Mouse (Mus musculus): ENCODE measurements at regions not wholly inside any gene's neighbourhood (a gene's known extent, or its start where the extent isn't known, plus 50 kb on each side); places are given as distances from the start of the nearest gene placed in this dataset.

- no peak for DNase-seq (ENCODE audit: low spot score in 2 of 2)
Measured at GRCm38 (mm10) chr9:46467671-46468070, 147.9 kb upstream of the 4931429L15Rik start.

- DNase-seq (ENCODE audit: low spot score in 2 of 2), result no peak
Measured at GRCm38 (mm10) chr9:46462681-46463080, 142.9 kb upstream of the 4931429L15Rik start.

GRCm38 (mm10) chr9:46457945-46458344 is 138.2 kb upstream of the 4931429L15Rik start:
- DNase-seq (ENCODE audit: low spot score in 2 of 2), result no peak

GRCm38 (mm10) chr9:46454807-46455610 is 135.2 kb upstream of the 4931429L15Rik start:
- DNase-seq (ENCODE audit: low spot score in 2 of 2), result no peak

GRCm38 (mm10) chr9:46443191-46444095 is 123.7 kb upstream of the 4931429L15Rik start:
- DNase-seq (ENCODE audit: low spot score in 2 of 2), result no peak

- DNase-seq (ENCODE audit: low spot score in 2 of 2), result no peak
Measured at GRCm38 (mm10) chr9:46442739-46443181, 123.0 kb upstream of the 4931429L15Rik start.

- no peak for DNase-seq (ENCODE audit: low spot score in 2 of 2)
Measured at GRCm38 (mm10) chr9:46440226-46440625, 120.4 kb upstream of the 4931429L15Rik start.

- DNase-seq (ENCODE audit: low spot score in 2 of 2), result no peak
Measured at GRCm38 (mm10) chr9:46434700-46435099, 114.9 kb upstream of the 4931429L15Rik start.

- DNase-seq (ENCODE audit: low spot score in 2 of 2), result no peak
Measured at GRCm38 (mm10) chr9:46433716-46434115, 113.9 kb upstream of the 4931429L15Rik start.

GRCm38 (mm10) chr9:46431053-46431452 is 111.3 kb upstream of the 4931429L15Rik start:
- DNase-seq (ENCODE audit: low spot score in 2 of 2), result no peak

GRCm38 (mm10) chr9:46423184-46423967 is 103.6 kb upstream of the 4931429L15Rik start:
- no peak for DNase-seq (ENCODE audit: low spot score in 2 of 2)

GRCm38 (mm10) chr9:46421688-46422274 is 102.0 kb upstream of the 4931429L15Rik start:
- DNase-seq (ENCODE audit: low spot score in 2 of 2), result no peak

- DNase-seq (ENCODE audit: low spot score in 2 of 2), result no peak
Measured at GRCm38 (mm10) chr9:46411686-46412085, 91.9 kb upstream of the 4931429L15Rik start.

- no peak for DNase-seq (ENCODE audit: low spot score in 2 of 2)
Measured at GRCm38 (mm10) chr9:46408776-46409175, 89.0 kb upstream of the 4931429L15Rik start.

- DNase-seq (ENCODE audit: low spot score in 2 of 2), result no peak
Measured at GRCm38 (mm10) chr9:46406606-46407005, 86.8 kb upstream of the 4931429L15Rik start.

GRCm38 (mm10) chr9:46396591-46396990 is 76.8 kb upstream of the 4931429L15Rik start:
- no peak for DNase-seq (ENCODE audit: low spot score in 2 of 2)

- DNase-seq (ENCODE audit: low spot score in 2 of 2), result no peak
Measured at GRCm38 (mm10) chr9:46395156-46395765, 75.5 kb upstream of the 4931429L15Rik start.

- no peak for DNase-seq (ENCODE audit: low spot score in 2 of 2)
Measured at GRCm38 (mm10) chr9:46394239-46394638, 74.5 kb upstream of the 4931429L15Rik start.

- DNase-seq (ENCODE audit: low spot score in 2 of 2), result peak; percentile 16 to 30
Measured at GRCm38 (mm10) chr9:46392641-46393321, 73.0 kb upstream of the 4931429L15Rik start.

- DNase-seq (ENCODE audit: low spot score in 2 of 2), result no peak
Measured at GRCm38 (mm10) chr9:46389741-46390140, 70.0 kb upstream of the 4931429L15Rik start.
